Mouse (Mus musculus): ENCODE data around the gene Tgtp2. TPM values are rescaled to one million over a fixed set of nuclear protein-coding genes. Genes with fewer than 3 reads are reported as not detected.

The Tgtp2 gene
- polyA plus RNA-seq, 1 experiment = 0.16 TPM

- no peak overlapping the region for H3ac ChIP-seq (ENCODE audit: control insufficient read depth, insufficient read length)
- no peaks in the 10 kb centered on the region for H3K79me2 ChIP-seq (ENCODE audit: control insufficient read depth, insufficient read depth)
- H3K4me3 ChIP-seq = no peak overlapping the region
- H3K27me3 ChIP-seq (ENCODE audit: control insufficient read depth, insufficient read depth, insufficient read length) = no peaks in the 10 kb centered on the region
- H3K4me2 ChIP-seq (ENCODE audit: low read depth) = no peak overlapping the region
- no peaks in the 10 kb centered on the region for H3K36me3 ChIP-seq (ENCODE audit: control insufficient read depth, insufficient read depth)
- TF ChIP-seq TCF12 (IDR thresholded peaks at IDR 0.05; ENCODE audit: insufficient read depth, poor library complexity, severe bottlenecking) (no peak), SRF (IDR thresholded peaks at IDR 0.05; ENCODE audit: control insufficient read depth, insufficient read length, low read depth) (no peak), POLR2A (IDR thresholded peaks at IDR 0.05; ENCODE audit: insufficient read length, low read depth) (no peak), TCF3 (IDR thresholded peaks at IDR 0.05; ENCODE audit: insufficient read length, low read depth) (no peak), CEBPB (IDR thresholded peaks at IDR 0.05; ENCODE audit: insufficient read depth, poor library complexity, severe bottlenecking) (no peak)
Measured at GRCm38 (mm10) chr11:49107650-49108537, 43.9 kb upstream of the Tgtp2 start.

- Histone ChIP-seq H3K36me3 (ENCODE audit: control insufficient read depth, insufficient read depth) (no peaks in the 10 kb centered on the region), H3K4me2 (ENCODE audit: low read depth) (no peak overlapping the region), H3K27me3 (ENCODE audit: control insufficient read depth, insufficient read depth, insufficient read length) (no peaks in the 10 kb centered on the region), H3K79me2 (ENCODE audit: control insufficient read depth, insufficient read depth) (no peaks in the 10 kb centered on the region), H3K4me3 (no peak overlapping the region), H3ac (ENCODE audit: control insufficient read depth, insufficient read length) (no peak overlapping the region)
- TF ChIP-seq MYOG (IDR thresholded peaks at IDR 0.05; ENCODE audit: control insufficient read depth in 1 of 3, insufficient read depth in 1 of 3, insufficient read length in 2 of 3, low read depth in 2 of 3) (no peak), POLR2A (IDR thresholded peaks at IDR 0.05; ENCODE audit: insufficient read length, low read depth) (no peak), POLR2AphosphoS2 (IDR thresholded peaks at IDR 0.05; ENCODE audit: insufficient read length, low read depth) (no peak), E2F4 (IDR thresholded peaks at IDR 0.05; ENCODE audit: insufficient read depth) (no peak), MAX (IDR thresholded peaks at IDR 0.05; ENCODE audit: low read depth) (no peak), MYOD1 (IDR thresholded peaks at IDR 0.05; ENCODE audit: control insufficient read depth in 1 of 3, insufficient read length in 2 of 3, low read depth in 2 of 3) (no peak), SRF (IDR thresholded peaks at IDR 0.05; ENCODE audit: control insufficient read depth, insufficient read length, low read depth) (no peak), CEBPB (IDR thresholded peaks at IDR 0.05; ENCODE audit: insufficient read depth, poor library complexity, severe bottlenecking) (no peak), TCF12 (IDR thresholded peaks at IDR 0.05; ENCODE audit: insufficient read depth, poor library complexity, severe bottlenecking) (no peak), USF1 (IDR thresholded peaks at IDR 0.05; ENCODE audit: low read depth) (no peak), REST (IDR thresholded peaks at IDR 0.05; ENCODE audit: insufficient read depth, insufficient read length) (no peak), TCF3 (IDR thresholded peaks at IDR 0.05; ENCODE audit: insufficient read length, low read depth) (no peak)
Measured at GRCm38 (mm10) chr11:49105752-49106151, 41.7 kb upstream of the Tgtp2 start.

- no peaks in the 10 kb centered on the region for H3K79me2 ChIP-seq (ENCODE audit: control insufficient read depth, insufficient read depth)
- no peak overlapping the region for H3K4me3 ChIP-seq
- no peak overlapping the region for H3K4me2 ChIP-seq (ENCODE audit: low read depth)
- H3ac ChIP-seq (ENCODE audit: control insufficient read depth, insufficient read length) = no peak overlapping the region
- no peaks in the 10 kb centered on the region for H3K27me3 ChIP-seq (ENCODE audit: control insufficient read depth, insufficient read depth, insufficient read length)
- H3K36me3 ChIP-seq (ENCODE audit: control insufficient read depth, insufficient read depth) = no peaks in the 10 kb centered on the region
- TF ChIP-seq TCF12 (IDR thresholded peaks at IDR 0.05; ENCODE audit: insufficient read depth, poor library complexity, severe bottlenecking) = no peak
- TF ChIP-seq MYOD1 (IDR thresholded peaks at IDR 0.05; ENCODE audit: control insufficient read depth in 1 of 3, insufficient read length in 2 of 3, low read depth in 2 of 3) = no peak
- TF ChIP-seq E2F4 (IDR thresholded peaks at IDR 0.05; ENCODE audit: insufficient read depth) = no peak
- no peak for TF ChIP-seq SRF (IDR thresholded peaks at IDR 0.05; ENCODE audit: control insufficient read depth, insufficient read length, low read depth)
- TF ChIP-seq MAX (IDR thresholded peaks at IDR 0.05; ENCODE audit: low read depth) = no peak
- no peak for TF ChIP-seq TCF3 (IDR thresholded peaks at IDR 0.05; ENCODE audit: insufficient read length, low read depth)
- no peak for TF ChIP-seq POLR2A (IDR thresholded peaks at IDR 0.05; ENCODE audit: insufficient read length, low read depth)
- no peak for TF ChIP-seq USF1 (IDR thresholded peaks at IDR 0.05; ENCODE audit: low read depth)
- TF ChIP-seq MYOG (IDR thresholded peaks at IDR 0.05; ENCODE audit: control insufficient read depth in 1 of 3, insufficient read depth in 1 of 3, insufficient read length in 2 of 3, low read depth in 2 of 3) = no peak
- TF ChIP-seq CEBPB (IDR thresholded peaks at IDR 0.05; ENCODE audit: insufficient read depth, poor library complexity, severe bottlenecking) = no peak
- TF ChIP-seq REST (IDR thresholded peaks at IDR 0.05; ENCODE audit: insufficient read depth, insufficient read length) = no peak
- TF ChIP-seq POLR2AphosphoS2 (IDR thresholded peaks at IDR 0.05; ENCODE audit: insufficient read length, low read depth) = no peak
Measured at GRCm38 (mm10) chr11:49103047-49103693, 39.2 kb upstream of the Tgtp2 start.

GRCm38 (mm10) chr11:49101500-49101899 is 37.5 kb upstream of the Tgtp2 start:
- no peak overlapping the region for H3K4me3 ChIP-seq
- no peak overlapping the region for H3K4me2 ChIP-seq (ENCODE audit: low read depth)
- no peaks in the 10 kb centered on the region for H3K27me3 ChIP-seq (ENCODE audit: control insufficient read depth, insufficient read depth, insufficient read length)
- TF ChIP-seq E2F4 (IDR thresholded peaks at IDR 0.05; ENCODE audit: insufficient read depth) (no peak), SRF (IDR thresholded peaks at IDR 0.05; ENCODE audit: control insufficient read depth, insufficient read length, low read depth) (no peak), MYOG (IDR thresholded peaks at IDR 0.05; ENCODE audit: control insufficient read depth in 1 of 3, insufficient read depth in 1 of 3, insufficient read length in 2 of 3, low read depth in 2 of 3) (no peak), MAX (IDR thresholded peaks at IDR 0.05; ENCODE audit: low read depth) (no peak)
- H3ac ChIP-seq (ENCODE audit: control insufficient read depth, insufficient read length) = no peak overlapping the region
- no peaks in the 10 kb centered on the region for H3K36me3 ChIP-seq (ENCODE audit: control insufficient read depth, insufficient read depth)
- no peaks in the 10 kb centered on the region for H3K79me2 ChIP-seq (ENCODE audit: control insufficient read depth, insufficient read depth)
